Mouse (Mus musculus): Measurements from ENCODE around the gene Ppp1r13b. TPM values are rescaled to one million over a fixed set of nuclear protein-coding genes. Genes with fewer than 3 reads are reported as not detected.

Gene Ppp1r13b
- total and polyA plus RNA-seq, 3 experiments: 0.42 to 2.0 (median 0.64) TPM

DNA sequence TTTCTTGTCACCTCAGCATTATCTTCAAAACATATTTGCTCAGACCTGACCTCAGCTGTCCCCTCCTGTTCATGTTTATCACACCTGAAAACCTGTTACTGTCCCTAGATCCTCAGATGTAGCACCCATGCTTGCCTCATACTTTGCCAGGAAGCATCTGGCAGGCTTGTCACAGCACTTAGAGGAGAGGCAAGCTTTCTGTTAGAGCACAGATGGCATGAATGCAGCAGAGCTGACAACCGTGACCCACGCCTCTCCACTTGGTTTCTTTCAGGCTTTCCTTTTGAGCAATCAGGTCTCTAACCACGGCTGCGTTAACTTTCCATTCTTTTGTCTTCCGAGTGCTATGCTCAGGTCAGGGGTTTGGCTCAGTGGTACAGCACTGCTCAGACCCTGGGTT, 78.5 kb downstream of the Ppp1r13b start:
- no peaks in the 10 kb centered on the region for H3K27me3 ChIP-seq (replicated peaks)
- dilution Hi-C loops (cut with MboI; ENCODE audit: extremely low pct_ligation_motif_present, extremely low pct_unique_long_range_greater_than_20kb, low sequenced_read_pairs) (no loop called here), in situ Hi-C loops (cut with MboI; ENCODE audit: low pct_ligation_motif_present, low pct_unique_long_range_greater_than_20kb, low sequenced_read_pairs) (no loop called here)
- peaks cover 0 to 24% of the 10 kb centered on the region in 2 experiments; a peak in 2 of 4 replicates for H3K4me1 ChIP-seq (ENCODE audit: control insufficient read depth in 1 of 2, insufficient read depth in 2 of 2)
- no peaks in the 10 kb centered on the region for H3K79me2 ChIP-seq (replicated peaks; ENCODE audit: control insufficient read depth, extremely low read depth, insufficient read depth, poor library complexity, severe bottlenecking)
- H3K27ac ChIP-seq (ENCODE audit: insufficient read depth, low read depth): no peak overlapping the region
- peaks cover 31 to 92% of the 10 kb centered on the region in 2 experiments for H3K36me3 ChIP-seq (replicated peaks in 1 of 2; ENCODE audit: control insufficient read depth in 1 of 2, insufficient read depth in 1 of 2, low read length in 1 of 2)
- no peak overlapping the region for H3K4me3 ChIP-seq (replicated peaks in 1 of 3; ENCODE audit: low read depth in 2 of 3, low read length in 2 of 3, poor library complexity in 1 of 3)
- H3K9ac ChIP-seq (ENCODE audit: insufficient read depth, low read depth): no peak overlapping the region
- no peaks in the 10 kb centered on the region for H3K9me3 ChIP-seq (replicated peaks; ENCODE audit: low read length)
- DNase-seq (ENCODE audit: extremely low read depth): no peak
- TF ChIP-seq ZKSCAN1 (IDR thresholded peaks at IDR 0.05; ENCODE audit: borderline replicate concordance, low read depth, low read length) (no peak), CHD1 (IDR thresholded peaks at IDR 0.05; ENCODE audit: low read depth, low read length) (no peak), MAX (IDR thresholded peaks at IDR 0.05; ENCODE audit: low read length) (no peak), MEF2A (IDR thresholded peaks at IDR 0.05; ENCODE audit: borderline replicate concordance, low read depth, low read length) (no peak), HCFC1 (IDR thresholded peaks at IDR 0.05; ENCODE audit: low read depth, low read length) (no peak), TCF12 (IDR thresholded peaks at IDR 0.05; ENCODE audit: low read depth, low read length) (no peak), GABPA (IDR thresholded peaks at IDR 0.05; ENCODE audit: insufficient replicate concordance, low read depth, low read length) (no peak), RCOR1 (conservative IDR thresholded peaks at IDR 0.05; ENCODE audit: low read depth, low read length) (no peak), RAD21 (IDR thresholded peaks at IDR 0.05; ENCODE audit: low read depth, low read length) (no peak), TBP (conservative IDR thresholded peaks at IDR 0.05; ENCODE audit: low read depth, low read length) (no peak)
- H3K4me2 ChIP-seq (ENCODE audit: insufficient read depth, low read depth, poor library complexity, severe bottlenecking): no peak overlapping the region

DNA sequence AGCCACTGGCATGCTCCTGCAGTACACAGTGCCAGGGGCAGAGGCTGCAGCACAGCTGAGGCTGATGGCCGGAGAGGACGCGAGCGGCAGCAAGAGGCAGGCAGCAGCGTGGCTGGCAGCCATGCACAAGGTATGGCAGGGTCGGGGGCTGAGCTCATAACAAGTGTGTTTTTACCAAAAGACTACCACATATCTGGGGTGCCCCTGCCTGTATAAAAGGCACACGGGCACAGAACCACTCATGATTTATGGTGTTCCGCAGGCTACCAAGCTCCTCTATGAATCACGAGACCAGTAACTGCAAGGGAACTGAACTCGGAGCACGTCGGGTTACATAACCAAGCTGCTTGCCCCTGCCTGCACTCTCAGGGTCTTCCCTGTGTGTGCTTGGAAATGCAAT, 80.4 kb downstream of the Ppp1r13b start:
- Histone ChIP-seq H3K79me2 (replicated peaks; ENCODE audit: control insufficient read depth, extremely low read depth, insufficient read depth, poor library complexity, severe bottlenecking) (no peaks in the 10 kb centered on the region), H3K9ac (ENCODE audit: insufficient read depth, low read depth) (no peak overlapping the region)
- TF ChIP-seq MAZ (IDR thresholded peaks at IDR 0.05; ENCODE audit: low read depth, low read length): no peak
- TF ChIP-seq UBTF (IDR thresholded peaks at IDR 0.05; ENCODE audit: low read depth, low read length): no peak
- no peak for TF ChIP-seq CHD2 (IDR thresholded peaks at IDR 0.05; ENCODE audit: low read length)
- TF ChIP-seq ZNF384 (IDR thresholded peaks at IDR 0.05; ENCODE audit: low read depth, low read length): no peak
- no peak for TF ChIP-seq ZC3H11A (IDR thresholded peaks at IDR 0.05; ENCODE audit: low read depth, low read length)
- TF ChIP-seq KAT2A (IDR thresholded peaks at IDR 0.05; ENCODE audit: insufficient replicate concordance, low read length): no peak
- TF ChIP-seq JUN (IDR thresholded peaks at IDR 0.05; ENCODE audit: insufficient read depth, low read depth, low read length): no peak
- no peak for TF ChIP-seq TCF12 (IDR thresholded peaks at IDR 0.05; ENCODE audit: low read depth, low read length)
- TF ChIP-seq EP300 (IDR thresholded peaks at IDR 0.05; ENCODE audit: low read length): no peak
- no peak for TF ChIP-seq JUND (conservative IDR thresholded peaks at IDR 0.05; ENCODE audit: low read depth, low read length)
- TF ChIP-seq MYC (IDR thresholded peaks at IDR 0.05; ENCODE audit: low read depth, low read length): no peak
- TF ChIP-seq IRF4 (IDR thresholded peaks at IDR 0.05; ENCODE audit: low read depth, low read length): no peak
- no peak for TF ChIP-seq USF2 (conservative IDR thresholded peaks at IDR 0.05; ENCODE audit: low read depth, low read length)
- TF ChIP-seq MEF2A (IDR thresholded peaks at IDR 0.05; ENCODE audit: borderline replicate concordance, low read depth, low read length): no peak
- no peak for TF ChIP-seq POLR2AphosphoS2 (IDR thresholded peaks at IDR 0.05; ENCODE audit: low read depth, low read length)
- TF ChIP-seq E2F4 (IDR thresholded peaks at IDR 0.05; ENCODE audit: insufficient replicate concordance, low read depth, low read length): no peak

More for the DNA sequence above, 80.4 kb downstream of the Ppp1r13b start:
- peaks cover 40 to 89% of the 10 kb centered on the region in 2 experiments for H3K36me3 ChIP-seq (replicated peaks in 1 of 2; ENCODE audit: control insufficient read depth in 1 of 2, insufficient read depth in 1 of 2, low read length in 1 of 2)
- no peak overlapping the region for H3K4me2 ChIP-seq (ENCODE audit: insufficient read depth, low read depth, poor library complexity, severe bottlenecking)
- dilution Hi-C loops (cut with MboI; ENCODE audit: extremely low pct_ligation_motif_present, extremely low pct_unique_long_range_greater_than_20kb, low sequenced_read_pairs): no loop called here
- H3K27ac ChIP-seq (ENCODE audit: insufficient read depth, low read depth): no peak overlapping the region
- DNase-seq (ENCODE audit: extremely low read depth): no peak
- H3K27me3 ChIP-seq (replicated peaks): no peaks in the 10 kb centered on the region
- H3K4me1 ChIP-seq (ENCODE audit: control insufficient read depth in 1 of 2, insufficient read depth in 2 of 2): peaks cover 0 to 24% of the 10 kb centered on the region in 2 experiments; a peak in 2 of 4 replicates
- H3K9me3 ChIP-seq (replicated peaks; ENCODE audit: low read length): no peaks in the 10 kb centered on the region
- in situ Hi-C loops (cut with MboI; ENCODE audit: low pct_ligation_motif_present, low pct_unique_long_range_greater_than_20kb, low sequenced_read_pairs): no loop called here
- no peak overlapping the region for H3K4me3 ChIP-seq (replicated peaks in 1 of 3; ENCODE audit: low read depth in 2 of 3, low read length in 2 of 3, poor library complexity in 1 of 3)

Data from CH12.LX (cell line).